In the genomic region with DNA sequence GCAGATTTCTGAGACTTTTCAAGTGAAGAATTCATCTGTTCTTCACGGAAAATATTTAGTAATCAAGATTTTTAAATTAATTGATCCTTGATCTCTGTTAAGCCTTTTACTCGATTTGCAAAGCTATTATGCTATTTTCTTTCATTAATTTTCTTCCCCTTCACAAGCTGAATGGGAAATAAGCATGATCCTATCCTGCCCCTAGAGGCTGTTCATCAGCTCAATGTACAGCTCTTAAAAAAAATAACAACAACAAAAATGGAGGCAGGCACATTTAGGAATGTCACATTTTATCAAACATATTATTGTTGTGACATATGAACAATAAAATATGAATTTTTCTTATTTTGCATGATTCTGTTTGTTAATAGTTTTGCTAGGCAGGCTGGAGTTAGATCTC, we compare ENCODE assay signal across 16 mouse cellular contexts.
"Had no signal": no experiment of that assay in that cellular context is flagged by ENCODE, and none has a peak within 500 bp of the region (broad histone marks: within the 10 kb centered on the region; RNA-seq: fewer than 3 reads in every experiment).

No protein-coding gene starts in this region.

- H3K36me3 ChIP-seq: intestine, embryonic 15.5 days; liver, embryonic 13.5 days; midbrain, embryonic 13.5 days had no signal

- DNase-seq: kidney, adult 2 months; kidney, postnatal 14 days; kidney, postnatal 4 days; layer of hippocampus, postnatal 36 days; liver, embryonic 13.5 days; lung, adult 2 months; lung, postnatal 10 days; thymus, adult 2 months; thymus, postnatal 14 days; thymus, postnatal 4 days had no signal

- H3K4me3 ChIP-seq: intestine, embryonic 15.5 days; kidney, embryonic 15.5 days; left cerebral cortex, adult 2 months; liver, embryonic 13.5 days; midbrain, embryonic 13.5 days had no signal

- H3K27me3 ChIP-seq: intestine, embryonic 15.5 days; kidney, embryonic 15.5 days; liver, embryonic 13.5 days; midbrain, embryonic 13.5 days had no signal

- ATAC-seq: intestine, embryonic 15.5 days; midbrain, embryonic 13.5 days; midbrain, embryonic 16.5 days had no signal

- H3K4me2 ChIP-seq: intestine, embryonic 15.5 days; kidney, embryonic 15.5 days; liver, embryonic 13.5 days; midbrain, embryonic 13.5 days had no signal

- H3K4me1 ChIP-seq: intestine, embryonic 15.5 days; kidney, embryonic 15.5 days; liver, embryonic 13.5 days had no signal

- H3K27ac ChIP-seq: intestine, embryonic 15.5 days; kidney, embryonic 15.5 days; left cerebral cortex, adult 2 months; liver, embryonic 13.5 days; macrophage; midbrain, embryonic 13.5 days had no signal

- H3K9ac ChIP-seq: intestine, embryonic 15.5 days; kidney, embryonic 15.5 days; liver, embryonic 13.5 days; midbrain, embryonic 13.5 days had no signal

- H3K9me3 ChIP-seq: intestine, embryonic 15.5 days; kidney, embryonic 15.5 days; liver, embryonic 13.5 days; midbrain, embryonic 13.5 days had no signal
